Mouse (Mus musculus) C2C12 (cell line): Measurements from ENCODE around the gene Spata2.

Experiments used
- CEBPB ChIP-seq: IDR thresholded peaks from one replicate; pipeline ENCODE4 v1.6.1; 2011; ENCODE audit warnings: low read depth, mild to moderate bottlenecking, control low read depth, moderate library complexity
- CTCF ChIP-seq: IDR thresholded peaks from one replicate; pipeline ENCODE4 v1.5.1; 2011; ENCODE audit not compliant: control insufficient read depth, insufficient read depth, insufficient read length
- MAX ChIP-seq: IDR thresholded peaks from one replicate; pipeline ENCODE4 v1.6.1; 2011; ENCODE audit warnings: mild to moderate bottlenecking, control low read depth
- MYOD1 ChIP-seq: IDR thresholded peaks from one replicate; pipeline ENCODE4 v1.6.1; 2011; ENCODE audit warnings: low read depth; ENCODE audit not compliant: control insufficient read depth, insufficient read length
- USF1 ChIP-seq: IDR thresholded peaks from one replicate; pipeline ENCODE4 v1.6.1; 2011; ENCODE audit warnings: low read depth, mild to moderate bottlenecking, control low read depth, moderate library complexity

- no peak for TF ChIP-seq CTCF
- no peak for TF ChIP-seq USF1
- TF ChIP-seq CEBPB: no peak
- TF ChIP-seq MYOD1: no peak
- no peak for TF ChIP-seq MAX
These were observed 19.7 kb upstream of the Spata2 start for GRCm38 (mm10) chr2:167512365-167512764.
